Mouse (Mus musculus) megakaryocyte progenitor cell, adult 5-6 weeks (primary cell): ENCODE measurements at regions not wholly inside any gene's neighbourhood (a gene's known extent, or its start where the extent isn't known, plus 50 kb on each side); places are given as distances from the start of the nearest gene placed in this dataset.

ENCODE experiments used
- ATAC-seq: replicated peaks from 2 replicates; pipeline ENCODE4 v1.8.0; 2016; ENCODE audit warnings: mild to moderate bottlenecking, moderate TSS enrichment, inconsistent platforms; ENCODE audit not compliant: poor library complexity

GRCm38 (mm10) chr19:15851622-15852021, 95.5 kb downstream of the Psat1 start:
- ATAC-seq: no peak

- peak; percentile 35 for ATAC-seq
These were observed 96.4 kb downstream of the Psat1 start for GRCm38 (mm10) chr19:15850722-15851121.

GRCm38 (mm10) chr19:15849235-15849634, 97.9 kb downstream of the Psat1 start:
- peak; percentile 57 for ATAC-seq

GRCm38 (mm10) chr19:15838327-15838726, 108.8 kb downstream of the Psat1 start:
- no peak for ATAC-seq

GRCm38 (mm10) chr19:15837715-15838175, 109.4 kb downstream of the Psat1 start:
- peak; percentile 82 for ATAC-seq

GRCm38 (mm10) chr19:15836956-15837714, 110.0 kb downstream of the Psat1 start:
- ATAC-seq: peak; percentile 85

GRCm38 (mm10) chr19:15836201-15836955, 110.8 kb downstream of the Psat1 start:
- peak; percentile 52 for ATAC-seq

- 0 out of 2 replicates have a peak, but pooled peaks have one; percentile 34 for ATAC-seq
These were observed 116.8 kb downstream of the Psat1 start for GRCm38 (mm10) chr19:15830385-15830784.

GRCm38 (mm10) chr19:15829158-15829557, 118.0 kb downstream of the Psat1 start:
- peak; percentile 90 for ATAC-seq

- ATAC-seq: no peak
These were observed 119.0 kb downstream of the Psat1 start for GRCm38 (mm10) chr19:15827990-15828705.

GRCm38 (mm10) chr19:15827120-15827989, 119.8 kb downstream of the Psat1 start:
- ATAC-seq: no peak

- ATAC-seq: peak; percentile 81
These were observed 123.3 kb downstream of the Psat1 start for GRCm38 (mm10) chr19:15823688-15824371.

- ATAC-seq: no peak
These were observed 127.1 kb downstream of the Psat1 start for GRCm38 (mm10) chr19:15820020-15820419.

- peak; percentile 99 for ATAC-seq
These were observed 132.0 kb downstream of the Psat1 start for GRCm38 (mm10) chr19:15815166-15815565.

- 0 out of 2 replicates have a peak, but pooled peaks have one; percentile 14 for ATAC-seq
These were observed 138.1 kb downstream of the Psat1 start for GRCm38 (mm10) chr19:15809008-15809407.

- no peak for ATAC-seq
These were observed 139.5 kb downstream of the Psat1 start for GRCm38 (mm10) chr19:15807681-15808080.

- no peak for ATAC-seq
These were observed 143.8 kb downstream of the Psat1 start for GRCm38 (mm10) chr19:15803131-15803889.

GRCm38 (mm10) chr19:15802641-15803040, 144.5 kb downstream of the Psat1 start:
- ATAC-seq: no peak
